Mouse (Mus musculus) forebrain, embryonic 11.5 days (tissue): ENCODE measurements around the gene Psd. TPM values are rescaled to one million over a fixed set of nuclear protein-coding genes. Genes with fewer than 3 reads are reported as not detected.
A peak's percentile ranks its signal among the peaks of the same experiment; 100 is the strongest.

ENCODE experiments used
- ATAC-seq: fragments of 200-750 bp; cut with Nextera tagmentation; replicated peaks from 2 replicates; pipeline ENCODE4 v1.8.0; 2017; ENCODE audit warnings: moderate TSS enrichment; ENCODE audit not compliant: low FRiP score
- DNase-seq: peaks from one replicate; pipeline ENCODE4 v3.0.0-alpha.2; 2017; ENCODE audit warnings: low spot score
- H3K27ac ChIP-seq: fragments of 300-500 bp; sonication (generic); 2 replicates; pipeline ENCODE4 v1.5.1; 2014; ENCODE audit warnings: low read depth, low read length
- H3K27me3 ChIP-seq: fragments of 300-500 bp; sonication (generic); 2 replicates; pipeline ENCODE4 v1.6.1; 2014; ENCODE audit warnings: mild to moderate bottlenecking, low read length, mixed read lengths; ENCODE audit not compliant: control insufficient read depth, insufficient read depth
- H3K36me3 ChIP-seq: fragments of 300-500 bp; sonication (generic); 2 replicates; pipeline ENCODE4 v1.6.1; 2014; ENCODE audit warnings: mild to moderate bottlenecking, low read length, moderate library complexity, mixed read lengths; ENCODE audit not compliant: control insufficient read depth, insufficient read depth
- H3K4me1 ChIP-seq: fragments of 300-500 bp; sonication (generic); replicated peaks from 2 replicates; pipeline ENCODE4 v1.6.1; 2014; ENCODE audit warnings: low read length, mixed read lengths; ENCODE audit not compliant: control insufficient read depth, insufficient read depth
- H3K4me2 ChIP-seq: fragments of 300-500 bp; sonication (generic); 2 replicates; pipeline ENCODE4 v1.6.1; 2014; ENCODE audit warnings: low read depth, mild to moderate bottlenecking, low read length, moderate library complexity, mixed read lengths; ENCODE audit not compliant: severe bottlenecking
- H3K4me3 ChIP-seq: fragments of 300-500 bp; sonication (generic); 2 replicates; pipeline ENCODE4 v1.5.1; 2014; ENCODE audit warnings: low read depth, low read length
- H3K9ac ChIP-seq: fragments of 300-500 bp; sonication (generic); 2 replicates; pipeline ENCODE4 v1.6.1; 2014; ENCODE audit warnings: low read length
- H3K9me3 ChIP-seq: fragments of 300-500 bp; sonication (generic); 2 replicates; pipeline ENCODE4 v1.6.1; 2016; ENCODE audit warnings: low read length, mixed read lengths; ENCODE audit not compliant: control insufficient read depth
- WGBS: fragments of 180-500 bp; shearing (Covaris S2); extraction: QIAGEN DNeasy Blood & Tissue Kit; methylation state at CpG from one replicate; pipeline ENCODE4 v1.1.7; 2014; 5-methylcytosine and 5-hydroxymethylcytosine counted together
- polyA plus RNA-seq: library from polyadenylated mRNA; unstranded; fragments of >200 nt; fragmentation: Nextera tagmentation; extraction: Ambion mirVana; gene quantifications from 2 replicates; pipeline ENCODE4 v1.2.1, GENCODE M21; 2014

The Psd gene
- polyA plus RNA-seq, 1 experiment from 2014 or later: 10.7 TPM

DNA sequence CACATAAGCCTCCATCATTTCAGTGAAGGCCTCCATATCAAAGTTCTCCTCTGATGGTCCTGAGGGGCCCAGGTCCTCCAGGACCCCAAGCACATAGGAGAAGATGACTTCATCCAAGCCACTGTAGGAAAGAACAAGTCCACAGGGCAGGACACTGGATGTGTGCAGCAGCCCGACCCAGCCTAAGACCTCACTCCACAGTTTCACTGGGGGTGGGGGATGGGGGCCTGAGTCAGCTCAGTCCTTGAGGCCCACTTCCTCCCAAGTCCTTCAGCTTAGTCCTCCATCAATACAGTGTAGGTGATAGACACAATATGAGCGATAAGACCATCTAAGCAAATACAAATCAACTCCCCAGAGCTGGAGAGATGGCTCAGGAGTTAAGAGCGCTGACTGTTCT is 5.0 kb upstream of the Psd start:
- no peak overlapping the region for H3K4me3 ChIP-seq
- H3K27me3 ChIP-seq: no peaks in the 10 kb centered on the region
- no peak overlapping the region for H3K9ac ChIP-seq
- H3K4me1 ChIP-seq: peaks cover 11% of the 10 kb centered on the region
- no peak overlapping the region for H3K4me2 ChIP-seq
- peaks cover 2% of the 10 kb centered on the region; the same call in 1 of the 2 replicates for H3K36me3 ChIP-seq
- ATAC-seq (no peak), DNase-seq (no peak)
- H3K27ac ChIP-seq: no peak overlapping the region
- H3K9me3 ChIP-seq: no peaks in the 10 kb centered on the region
- WGBS: 88% methylated on average over 3 of the region's 3 CpGs

DNA sequence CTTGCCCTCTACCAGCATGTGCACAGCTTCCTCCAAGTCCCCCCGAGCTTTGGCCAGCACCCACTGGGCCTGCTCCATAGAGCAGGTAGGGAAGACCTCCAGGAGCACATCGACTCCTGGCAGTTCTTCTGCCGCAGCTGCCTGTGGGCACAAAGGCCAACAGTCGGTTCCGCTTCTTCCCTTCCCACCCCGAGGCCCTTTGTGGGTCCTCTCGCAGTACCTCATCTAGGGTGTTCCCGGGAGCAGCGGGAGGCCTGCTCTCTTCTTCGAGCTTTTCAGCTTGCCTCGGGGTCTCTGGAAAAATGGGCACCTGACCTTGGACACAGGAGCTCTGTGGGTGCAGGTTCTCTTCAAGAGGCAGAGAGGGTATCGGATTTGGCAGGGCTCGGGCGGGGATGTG is 4.4 kb upstream of the Psd start:
- no peak for DNase-seq
- peaks cover 2% of the 10 kb centered on the region; the same call in 1 of the 2 replicates for H3K36me3 ChIP-seq
- peaks cover 3% of the 10 kb centered on the region; the same call in 1 of the 2 replicates for H3K27me3 ChIP-seq
- no peak overlapping the region for H3K27ac ChIP-seq
- no peak overlapping the region for H3K4me2 ChIP-seq
- H3K4me3 ChIP-seq: no peak overlapping the region
- no peak overlapping the region for H3K9ac ChIP-seq
- peaks cover 17% of the 10 kb centered on the region for H3K4me1 ChIP-seq
- 92% methylated on average over 14 of the region's 14 CpGs for WGBS
- no peak for ATAC-seq
- H3K9me3 ChIP-seq: no peaks in the 10 kb centered on the region

- DNase-seq: no peak
- Histone ChIP-seq H3K4me1 (peaks cover 20% of the 10 kb centered on the region), H3K9ac (no peak overlapping the region), H3K4me3 (no peak overlapping the region), H3K27me3 (peaks cover 4% of the 10 kb centered on the region; the same call in 1 of the 2 replicates), H3K27ac (no peak overlapping the region), H3K36me3 (peaks cover 2% of the 10 kb centered on the region; the same call in 1 of the 2 replicates), H3K9me3 (no peaks in the 10 kb centered on the region), H3K4me2 (no peak overlapping the region)
- ATAC-seq: no peak
- WGBS: 91% methylated on average over 12 of the region's 12 CpGs
These were observed 3.7 kb upstream of the Psd start for GRCm38 (mm10) chr19:46330696-46331095.

- no peak overlapping the region for H3K9ac ChIP-seq
- no peaks in the 10 kb centered on the region for H3K9me3 ChIP-seq
- ATAC-seq (peak; percentile 32; the same call in 1 of the 2 replicates), DNase-seq (peak; percentile 85)
- WGBS: 4% methylated on average over 16 of the region's 16 CpGs
- H3K4me2 ChIP-seq: 0 out of 2 replicates have a peak overlapping the region, but pooled peaks have one; percentile 18
- H3K27me3 ChIP-seq: peaks cover 9% of the 10 kb centered on the region; the same call in 1 of the 2 replicates
- no peak overlapping the region for H3K27ac ChIP-seq
- peaks cover 20% of the 10 kb centered on the region for H3K4me1 ChIP-seq
- peaks cover 2% of the 10 kb centered on the region; the same call in 1 of the 2 replicates for H3K36me3 ChIP-seq
- no peak overlapping the region for H3K4me3 ChIP-seq
These were observed 3.0 kb upstream of the Psd start for GRCm38 (mm10) chr19:46329951-46330350.

- WGBS: 1% methylated on average over 54 of the region's 54 CpGs
These were observed 2.2 kb upstream of the Psd start for GRCm38 (mm10) chr19:46329031-46329641.

DNA sequence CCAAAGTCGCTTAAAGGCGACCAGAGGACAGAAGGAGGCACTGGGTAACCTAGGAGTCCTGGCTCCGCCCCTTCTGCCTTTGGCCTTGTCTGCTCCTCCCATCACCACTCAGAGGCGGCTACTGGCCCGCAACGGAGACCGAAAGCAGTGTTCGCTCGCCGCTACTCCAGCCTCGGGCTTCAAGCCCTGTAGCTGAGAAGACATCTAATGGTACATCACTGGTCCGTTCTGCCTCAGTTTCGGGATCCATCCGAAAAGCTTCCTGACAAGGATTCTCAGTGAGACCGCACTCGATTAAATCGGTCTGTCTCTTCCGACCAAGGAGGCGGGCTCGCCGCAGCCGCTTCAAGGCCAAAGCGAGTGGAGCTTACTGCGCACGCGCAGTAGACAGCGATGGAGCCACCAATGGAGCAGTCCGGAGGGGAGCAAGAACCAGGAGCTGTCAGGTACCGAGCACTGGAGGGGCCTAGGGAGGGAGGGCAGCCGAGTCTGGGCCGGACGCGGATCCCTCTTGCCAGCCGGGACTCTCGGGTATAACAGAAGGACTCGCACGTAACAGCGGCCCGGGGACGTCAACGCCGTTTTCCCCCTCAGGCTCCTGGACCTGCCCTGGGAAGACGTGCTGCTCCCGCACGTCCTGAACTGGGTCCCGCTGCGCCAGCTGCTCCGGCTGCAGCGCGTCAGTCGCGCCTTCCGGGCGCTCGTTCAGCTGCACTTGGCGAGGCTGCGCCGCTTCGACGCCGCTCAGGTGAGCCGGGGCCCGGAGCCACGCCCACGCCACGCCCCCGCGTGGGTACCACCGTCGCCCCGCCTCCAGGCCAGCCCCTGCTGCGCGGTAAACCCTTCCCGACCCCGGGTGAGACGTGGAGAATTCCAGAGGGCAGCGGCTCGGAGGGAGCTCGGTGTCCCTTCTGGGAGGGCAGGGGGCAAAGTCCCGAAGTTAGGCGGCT is 1.4 kb upstream of the Psd start, which contains the start of gene Fbxl15:
TSS of gene Fbxl15 (plus strand) at position 104 of the 950 bp plus-strand sequence.
- Histone ChIP-seq H3K9ac (peak within 1 kb of the TSS; percentile 75), H3K27ac (peak within 1 kb of the TSS; percentile 89), H3K4me2 (peak within 1 kb of the TSS; percentile 100), H3K4me3 (peak within 1 kb of the TSS; percentile 63), H3K36me3 (peaks cover 2% of the 10 kb centered on the region; the same call in 1 of the 2 replicates), H3K27me3 (peaks cover 13% of the 10 kb centered on the region), H3K4me1 (peaks cover 20% of the 10 kb centered on the region), H3K9me3 (no peaks in the 10 kb centered on the region)
- ATAC-seq: peak; percentile 85
- peak; percentile 97 for DNase-seq
- WGBS: under 1% methylated on average over 81 of the region's 81 CpGs

More at GRCm38 (mm10) chr19:46329031-46329641, 2.2 kb upstream of the Psd start:
- Histone ChIP-seq H3K9me3 (no peaks in the 10 kb centered on the region), H3K36me3 (peaks cover 2% of the 10 kb centered on the region; the same call in 1 of the 2 replicates), H3K9ac (peak overlapping the region; percentile 75), H3K4me2 (peak overlapping the region; percentile 100), H3K4me1 (peaks cover 20% of the 10 kb centered on the region), H3K4me3 (peak overlapping the region; percentile 63), H3K27ac (peak overlapping the region; percentile 89), H3K27me3 (peaks cover 13% of the 10 kb centered on the region)
- no peak for DNase-seq
- peak; percentile 10 for ATAC-seq

GRCm38 (mm10) chr19:46327531-46328064 is 642 bp upstream of the Psd start:
- Histone ChIP-seq H3K4me3 (peak overlapping the region; percentile 63), H3K27me3 (peaks cover 15% of the 10 kb centered on the region), H3K9me3 (no peaks in the 10 kb centered on the region), H3K9ac (peak overlapping the region; percentile 40; the same call in 1 of the 2 replicates), H3K4me2 (peak overlapping the region; percentile 100), H3K4me1 (peaks cover 18% of the 10 kb centered on the region), H3K27ac (peak overlapping the region; percentile 89; the same call in 1 of the 2 replicates), H3K36me3 (peaks cover 2% of the 10 kb centered on the region; the same call in 1 of the 2 replicates)
- 36% methylated on average over 14 of the region's 14 CpGs for WGBS
- DNase-seq: no peak
- ATAC-seq: peak; percentile 3; the same call in 1 of the 2 replicates
